Mouse (Mus musculus) heart, embryonic 10.5 days (tissue): ENCODE measurements around the gene Mt3. TPM values are rescaled to one million over a fixed set of nuclear protein-coding genes. Genes with fewer than 3 reads are reported as not detected.

Experiments
- DNase-seq: peaks from one replicate; pipeline ENCODE4 v3.0.0-alpha.2; 2017; ENCODE audit warnings: low spot score
- H3K27ac ChIP-seq: fragments of 300-500 bp; sonication (generic); 2 replicates; pipeline ENCODE4 v1.5.1; 2016; ENCODE audit warnings: mild to moderate bottlenecking
- H3K27me3 ChIP-seq: fragments of 300-500 bp; sonication (generic); 2 replicates; pipeline ENCODE4 v1.6.1; 2016; ENCODE audit warnings: mild to moderate bottlenecking; ENCODE audit not compliant: poor library complexity, insufficient read depth, severe bottlenecking
- H3K36me3 ChIP-seq: fragments of 300-500 bp; sonication (generic); 2 replicates; pipeline ENCODE4 v1.6.1; 2016; ENCODE audit warnings: mild to moderate bottlenecking, moderate library complexity
- H3K4me1 ChIP-seq: fragments of 300-500 bp; sonication (generic); 2 replicates; pipeline ENCODE4 v1.6.1; 2016; ENCODE audit warnings: mild to moderate bottlenecking
- H3K4me3 ChIP-seq: fragments of 300-500 bp; sonication (generic); 2 replicates; pipeline ENCODE4 v1.5.1; 2016; ENCODE audit warnings: mild to moderate bottlenecking, moderate library complexity
- H3K9me3 ChIP-seq: fragments of 300-500 bp; sonication (generic); 2 replicates; pipeline ENCODE4 v1.6.1; 2016; ENCODE audit warnings: mild to moderate bottlenecking, moderate library complexity
- WGBS: fragments of 180-500 bp; shearing (Covaris S2); methylation state at CpG from one replicate; pipeline ENCODE4 v1.1.7; 2016; 5-methylcytosine and 5-hydroxymethylcytosine counted together
- polyA plus RNA-seq: library from polyadenylated mRNA; unstranded; fragments of >200 nt; fragmentation: Nextera tagmentation; extraction: Ambion mirVana; gene quantifications from 2 replicates; pipeline ENCODE4 v1.2.1, GENCODE M21; 2016

Gene Mt3
- polyA plus RNA-seq, 1 experiment from 2014 or later = 10.6 TPM

GRCm38 (mm10) chr8:94199202-94199869 is 46.9 kb downstream of the Mt3 start:
- Histone ChIP-seq H3K4me3 (no peak overlapping the region), H3K9me3 (no peaks in the 10 kb centered on the region), H3K36me3 (no peaks in the 10 kb centered on the region), H3K27ac (no peak overlapping the region), H3K4me1 (no peaks in the 10 kb centered on the region), H3K27me3 (no peaks in the 10 kb centered on the region)
- DNase-seq = peak; percentile 79
- 44% methylated on average over 10 of the region's 10 CpGs for WGBS

Other genes starting within 250 kb of the Mt3 start
- gene Amfr, start 139.8 kb upstream of the Mt3 start, polyA plus RNA-seq = 52.1 and 57.9 TPM in 2 replicates
- gene Nudt21, start 115.6 kb upstream of the Mt3 start, polyA plus RNA-seq = 96.4 and 110 TPM in 2 replicates
- gene Ogfod1, start 115.4 kb upstream of the Mt3 start, polyA plus RNA-seq = 13.6 and 14.0 TPM in 2 replicates
- gene Bbs2, start 53.7 kb upstream of the Mt3 start, polyA plus RNA-seq = 6.7 and 7.8 TPM in 2 replicates
- not detected in 2 replicates for gene Mt4, start 15.4 kb upstream of the Mt3 start, polyA plus RNA-seq
- 86.3 and 113 TPM in 2 replicates for gene Mt2, start 20.1 kb downstream of the Mt3 start, polyA plus RNA-seq
- 361 and 393 TPM in 2 replicates for gene Mt1, start 26.5 kb downstream of the Mt3 start, polyA plus RNA-seq
- 98.2 and 118 TPM in 2 replicates for gene Nup93, start 62.0 kb downstream of the Mt3 start, polyA plus RNA-seq
- gene Slc12a3, start 176.6 kb downstream of the Mt3 start, polyA plus RNA-seq = 0.06 TPM in 1 of 2 replicates, not detected in the other
- 75.5 and 90.8 TPM in 2 replicates for gene Herpud1, start 233.8 kb downstream of the Mt3 start, polyA plus RNA-seq